Mouse (Mus musculus): ENCODE results near the gene Ddx24. TPM values are rescaled to one million over a fixed set of nuclear protein-coding genes. Genes with fewer than 3 reads are reported as not detected.
A peak's percentile ranks its signal among the peaks of the same experiment; 100 is the strongest.
"Not testable (repeated sequence)": the region's sequence is repeated elsewhere in the genome, so short reads cannot be mapped to it uniquely, and the experiment has no call there.

Ddx24 gene
- polyA plus RNA-seq (2012; rRNA removed): 33.4 and 35.6 TPM in 2 replicates

DNA sequence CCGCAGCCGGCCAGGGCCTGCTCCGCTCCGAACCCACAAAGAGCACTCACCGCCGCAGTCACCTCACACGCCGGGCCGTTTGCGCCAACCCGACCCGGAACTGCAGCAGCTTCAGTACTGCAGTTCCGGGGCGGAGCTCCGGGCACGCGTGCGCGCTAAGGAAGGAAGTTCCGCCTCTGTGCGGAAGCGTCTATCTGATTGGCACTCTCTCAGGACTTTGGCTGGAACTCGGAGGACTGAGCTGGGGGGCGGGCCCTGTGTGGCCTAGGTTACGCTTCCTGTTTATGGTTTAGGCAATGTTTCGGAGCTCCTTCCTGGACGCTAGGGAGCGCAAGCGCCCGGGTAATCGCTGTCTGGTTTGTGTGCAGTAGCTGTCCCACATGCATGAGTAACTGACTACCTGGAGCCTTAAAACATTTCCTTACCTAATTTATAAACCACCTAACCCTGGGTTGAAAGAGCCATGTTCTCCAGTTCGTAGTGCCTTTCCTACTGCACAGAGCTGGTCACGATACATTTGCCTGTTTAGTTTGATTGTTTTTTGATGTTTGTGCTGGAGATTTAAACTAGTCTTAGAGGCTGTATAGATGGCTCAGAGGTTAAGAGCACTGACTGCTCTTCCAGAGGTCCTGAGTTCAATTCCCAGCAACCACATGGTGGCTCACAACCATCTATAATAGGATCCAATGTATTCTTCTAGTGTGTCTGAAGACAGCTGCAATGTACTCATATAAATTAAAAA lies at the start of gene Ddx24:
Ddx24 (minus strand) TSS at position 102 of the 742 bp plus-strand sequence.
- DNase-seq: peak; percentile 97
- TF ChIP-seq CTCF (IDR thresholded peaks at IDR 0.05; ENCODE audit: insufficient read depth, low read length): peak; percentile 95
- peak; percentile 71; the same call in 1 of the 2 replicates for TF ChIP-seq POLR2A (IDR thresholded peaks at IDR 0.05; ENCODE audit: borderline replicate concordance, extremely low read depth, low read depth, low read length)
- H3K4me1 ChIP-seq (ENCODE audit: control insufficient read depth, insufficient read depth, low read length): peaks cover 16% of the 10 kb centered on the region
- peak within 1 kb of the TSS; percentile 94 for H3K4me3 ChIP-seq (replicated peaks; ENCODE audit: extremely low read depth, low read depth, low read length)
- WGBS: 1% methylated on average over 33 of the region's 33 CpGs

- Histone ChIP-seq H3K4me3 (replicated peaks; ENCODE audit: extremely low read depth, low read depth, low read length) (no peak overlapping the region), H3K4me1 (ENCODE audit: control insufficient read depth, insufficient read depth, low read length) (no peaks in the 10 kb centered on the region)
- DNase-seq: no peak
- TF ChIP-seq POLR2A (IDR thresholded peaks at IDR 0.05; ENCODE audit: borderline replicate concordance, extremely low read depth, low read depth, low read length) (no peak), CTCF (IDR thresholded peaks at IDR 0.05; ENCODE audit: insufficient read depth, low read length) (no peak)
- WGBS: 20% methylated on average over 2 of the region's 2 CpGs
Measured at GRCm38 (mm10) chr12:103474481-103474880, 48.9 kb upstream of the Ddx24 start.

GRCm38 (mm10) chr12:103457140-103457539 lies 31.5 kb upstream of the Ddx24 start, which contains the start of gene Ifi27l2b:
Ifi27l2b (minus strand) TSS chr12:103457223.
- DNase-seq: no peak
- Histone ChIP-seq H3K4me1 (ENCODE audit: control insufficient read depth, insufficient read depth, low read length) (no peaks in the 10 kb centered on the region), H3K4me3 (replicated peaks; ENCODE audit: extremely low read depth, low read depth, low read length) (no peak within 1 kb of the TSS)
- 51% methylated on average over 3 of the region's 3 CpGs for WGBS
- TF ChIP-seq CTCF (IDR thresholded peaks at IDR 0.05; ENCODE audit: insufficient read depth, low read length) (no peak), POLR2A (IDR thresholded peaks at IDR 0.05; ENCODE audit: borderline replicate concordance, extremely low read depth, low read depth, low read length) (no peak)

GRCm38 (mm10) chr12:103456727-103457126 lies 31.1 kb upstream of the Ddx24 start:
- not testable (repeated sequence) for H3K4me3 ChIP-seq (replicated peaks; ENCODE audit: extremely low read depth, low read depth, low read length); DNase-seq; H3K4me1 ChIP-seq (ENCODE audit: control insufficient read depth, insufficient read depth, low read length)
- WGBS: no CpG with 5 or more reads among the region's 1 CpGs

- DNase-seq: no peak
- no peak overlapping the region for H3K4me3 ChIP-seq (replicated peaks; ENCODE audit: extremely low read depth, low read depth, low read length)
- H3K4me1 ChIP-seq (ENCODE audit: control insufficient read depth, insufficient read depth, low read length): no peaks in the 10 kb centered on the region
- TF ChIP-seq POLR2A (IDR thresholded peaks at IDR 0.05; ENCODE audit: borderline replicate concordance, extremely low read depth, low read depth, low read length): no peak
- TF ChIP-seq CTCF (IDR thresholded peaks at IDR 0.05; ENCODE audit: insufficient read depth, low read length): no peak
Measured at GRCm38 (mm10) chr12:103453361-103453760, 27.7 kb upstream of the Ddx24 start.

- no peak for DNase-seq
Measured at GRCm38 (mm10) chr12:103445060-103445459, 19.4 kb upstream of the Ddx24 start.

DNA sequence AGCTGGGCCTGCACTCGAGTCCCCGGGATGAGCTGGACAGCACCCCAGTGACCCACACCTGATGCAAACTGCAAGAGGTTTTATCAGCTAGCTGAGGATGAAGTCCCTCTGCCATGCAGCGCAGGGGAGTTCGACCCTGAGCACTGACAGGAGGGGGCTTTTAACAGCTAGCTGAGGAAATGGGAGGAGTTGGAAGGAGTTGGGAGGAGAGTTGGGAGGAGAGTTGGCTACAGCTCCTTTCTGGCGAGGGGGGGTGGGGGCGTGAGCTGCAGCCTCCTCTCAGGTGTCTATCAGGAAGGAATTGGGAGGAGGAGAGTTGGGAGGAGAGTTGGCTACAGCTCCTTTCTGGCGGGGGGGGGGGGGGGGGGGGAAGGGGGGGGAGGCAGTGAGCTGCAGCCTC lies 18.6 kb upstream of the Ddx24 start:
- WGBS: 37% methylated on average over 6 of the region's 7 CpGs
- H3K4me3 ChIP-seq (replicated peaks; ENCODE audit: extremely low read depth, low read depth, low read length); DNase-seq; H3K4me1 ChIP-seq (ENCODE audit: control insufficient read depth, insufficient read depth, low read length): not testable (repeated sequence)

More at GRCm38 (mm10) chr12:103445060-103445459, 19.4 kb upstream of the Ddx24 start:
- H3K4me1 ChIP-seq (ENCODE audit: control insufficient read depth, insufficient read depth, low read length): no peaks in the 10 kb centered on the region
- 83% methylated on average over 3 of the region's 3 CpGs for WGBS
- H3K4me3 ChIP-seq (replicated peaks; ENCODE audit: extremely low read depth, low read depth, low read length): no peak overlapping the region
- TF ChIP-seq POLR2A (IDR thresholded peaks at IDR 0.05; ENCODE audit: borderline replicate concordance, extremely low read depth, low read depth, low read length) (no peak), CTCF (IDR thresholded peaks at IDR 0.05; ENCODE audit: insufficient read depth, low read length) (no peak)

DNA sequence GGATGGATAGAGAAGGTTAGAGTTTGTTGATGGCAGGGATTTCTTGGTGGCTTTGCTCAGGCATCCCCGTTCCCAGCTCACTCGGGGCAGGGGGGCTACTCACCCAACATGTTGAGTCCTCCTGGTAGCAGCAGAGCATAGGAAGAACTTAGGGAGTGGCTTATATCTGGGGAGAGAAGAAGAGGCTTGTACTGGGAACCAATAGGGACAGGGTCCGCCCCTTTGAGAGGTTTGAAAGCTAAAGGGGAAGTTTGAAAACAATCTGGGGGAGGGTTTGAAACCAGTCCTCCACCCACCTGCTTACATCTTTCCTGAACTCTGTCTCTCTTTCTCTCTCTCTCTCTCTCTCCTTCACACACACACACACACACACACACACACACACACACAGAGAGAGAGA lies 17.9 kb upstream of the Ddx24 start, which contains the start of gene Ifi27l2a:
Ifi27l2a (minus strand) TSS at position 157 of the 400 bp plus-strand sequence.
- peak within 1 kb of the TSS; percentile 54 for H3K4me3 ChIP-seq (replicated peaks; ENCODE audit: extremely low read depth, low read depth, low read length)

DNA sequence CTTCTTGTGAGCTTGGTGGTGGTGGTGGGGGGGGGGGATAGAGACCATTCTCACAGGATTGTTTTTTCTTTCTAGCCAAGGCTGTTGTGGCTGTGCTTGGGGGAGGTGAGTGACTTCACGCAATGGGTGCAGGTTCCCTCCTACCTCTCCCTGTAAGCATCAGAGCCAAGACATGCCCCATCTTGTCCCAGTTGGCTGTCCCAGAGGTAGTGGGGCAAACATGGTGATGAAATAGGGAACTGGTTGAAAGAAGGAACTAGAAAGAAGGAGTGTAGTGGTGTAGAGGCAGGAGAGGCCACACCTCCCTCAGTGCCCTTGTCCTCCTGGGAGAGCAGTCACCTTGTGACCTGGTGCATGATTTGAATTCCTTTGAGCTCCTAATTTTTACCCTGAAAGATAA lies 12.0 kb upstream of the Ddx24 start:
- DNase-seq: no peak
- 100% methylated on average over 1 of the region's 1 CpGs for WGBS
- peaks cover 12% of the 10 kb centered on the region for H3K4me1 ChIP-seq (ENCODE audit: control insufficient read depth, insufficient read depth, low read length)
- TF ChIP-seq POLR2A (IDR thresholded peaks at IDR 0.05; ENCODE audit: borderline replicate concordance, extremely low read depth, low read depth, low read length) (0 out of 2 replicates have a peak, but pooled peaks have one; percentile 7), CTCF (IDR thresholded peaks at IDR 0.05; ENCODE audit: insufficient read depth, low read length) (no peak)
- no peak overlapping the region for H3K4me3 ChIP-seq (replicated peaks; ENCODE audit: extremely low read depth, low read depth, low read length)

More for the DNA sequence above, 17.9 kb upstream of the Ddx24 start, which contains the start of gene Ifi27l2a:
- no peak for DNase-seq
- TF ChIP-seq CTCF (IDR thresholded peaks at IDR 0.05; ENCODE audit: insufficient read depth, low read length): no peak
- peak; percentile 43; the same call in 1 of the 2 replicates for TF ChIP-seq POLR2A (IDR thresholded peaks at IDR 0.05; ENCODE audit: borderline replicate concordance, extremely low read depth, low read depth, low read length)
- 56% methylated on average over 3 of the region's 3 CpGs for WGBS
- no peaks in the 10 kb centered on the region for H3K4me1 ChIP-seq (ENCODE audit: control insufficient read depth, insufficient read depth, low read length)

GRCm38 (mm10) chr12:103434861-103435260 lies 9.2 kb upstream of the Ddx24 start:
- TF ChIP-seq POLR2A (IDR thresholded peaks at IDR 0.05; ENCODE audit: borderline replicate concordance, extremely low read depth, low read depth, low read length): no peak
- TF ChIP-seq CTCF (IDR thresholded peaks at IDR 0.05; ENCODE audit: insufficient read depth, low read length): no peak
- Histone ChIP-seq H3K4me3 (replicated peaks; ENCODE audit: extremely low read depth, low read depth, low read length) (peak overlapping the region; percentile 46), H3K4me1 (ENCODE audit: control insufficient read depth, insufficient read depth, low read length) (peaks cover 12% of the 10 kb centered on the region)
- DNase-seq: no peak
